Mouse (Mus musculus): ENCODE measurements around the gene Gtf2b. TPM values are rescaled to one million over a fixed set of nuclear protein-coding genes. Genes with fewer than 3 reads are reported as not detected.
A peak's percentile ranks its signal among the peaks of the same experiment; 100 is the strongest.

The Gtf2b gene
- polyA plus RNA-seq (2015; fragmentation: Nextera tagmentation; extraction: Ambion mirVana): 71.2 and 72.9 TPM in 2 replicates

DNA sequence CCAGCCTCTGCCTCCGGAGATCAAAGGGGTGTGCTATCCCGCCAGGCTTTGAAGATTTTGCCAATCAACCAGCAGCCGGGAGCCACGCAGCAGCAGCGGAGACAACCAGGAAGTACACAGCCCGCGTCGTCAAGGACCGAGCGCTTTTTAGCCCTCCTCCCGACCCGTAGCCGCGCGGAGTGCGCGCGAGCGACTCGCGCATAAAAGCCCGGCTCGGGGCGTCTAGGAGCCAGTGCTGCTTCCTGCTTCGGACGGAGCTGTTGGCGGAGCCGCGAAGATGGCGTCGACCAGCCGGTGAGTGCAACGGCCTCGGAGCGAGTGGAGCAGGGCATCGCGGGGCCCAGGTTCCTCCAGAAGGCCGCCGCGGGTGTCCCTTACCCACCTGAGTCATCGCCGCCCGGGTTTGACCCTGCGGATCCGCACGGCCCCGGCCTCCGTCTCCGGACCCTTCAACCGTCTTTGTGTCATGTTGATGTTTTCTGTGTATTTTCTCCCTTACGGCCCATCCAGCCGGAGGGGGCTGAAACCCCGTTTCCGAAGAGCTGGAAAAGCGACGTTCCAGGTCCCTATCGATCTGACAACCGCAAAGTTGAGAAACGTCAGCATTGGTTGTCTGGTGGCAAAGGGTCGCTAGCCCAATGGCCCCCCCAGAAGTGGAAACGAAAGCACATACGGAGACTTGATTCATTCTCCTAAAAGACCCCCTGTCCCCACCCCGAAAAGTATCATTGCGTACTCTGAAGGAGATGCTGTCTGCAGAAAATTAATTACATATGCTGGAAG lies at the start of gene Gtf2b:
Gene Gtf2b, plus strand, starts transcription at position 51 of the 783 bp plus-strand sequence.
- H3K27ac ChIP-seq (replicated peaks): peak within 1 kb of the TSS; percentile 85
- H3K9me3 ChIP-seq: no peaks in the 10 kb centered on the region
- H3K36me3 ChIP-seq: no peaks in the 10 kb centered on the region
- H3K27me3 ChIP-seq: no peaks in the 10 kb centered on the region
- H3K4me1 ChIP-seq (replicated peaks): peaks cover 20% of the 10 kb centered on the region
- H3K9ac ChIP-seq: peak within 1 kb of the TSS; percentile 69
- WGBS: under 1% methylated on average over 64 of the region's 64 CpGs
- peak within 1 kb of the TSS; percentile 69 for H3K4me3 ChIP-seq
- ATAC-seq (ENCODE audit: low FRiP score, low read depth): peak; percentile 99
- peak within 1 kb of the TSS; percentile 72 for H3K4me2 ChIP-seq

DNA sequence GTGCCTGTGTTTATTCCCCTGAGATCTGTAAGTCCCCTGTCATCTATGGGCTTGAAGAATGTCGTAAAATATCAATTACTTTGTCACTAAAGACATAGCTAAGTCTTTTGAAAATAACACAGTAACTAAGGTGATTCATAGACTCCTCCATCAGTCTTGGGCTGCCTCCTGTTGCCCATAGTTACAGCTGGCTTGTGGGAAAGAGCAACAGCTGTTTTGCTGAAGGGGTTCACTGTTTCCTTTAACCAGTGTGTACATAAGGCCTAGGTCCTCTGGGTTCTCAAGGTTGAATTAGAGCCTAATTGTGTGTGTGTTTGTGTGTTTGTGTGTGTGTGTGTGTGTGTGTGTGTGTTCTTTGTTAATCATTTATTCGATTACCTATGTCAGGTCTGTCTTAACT lies 39.4 kb upstream of the Gtf2b start:
- no peaks in the 10 kb centered on the region for H3K9me3 ChIP-seq
- H3K27me3 ChIP-seq: no peaks in the 10 kb centered on the region
- H3K27ac ChIP-seq (replicated peaks): no peak overlapping the region
- no peak overlapping the region for H3K4me3 ChIP-seq
- H3K4me1 ChIP-seq (replicated peaks): no peaks in the 10 kb centered on the region
- WGBS: 77% methylated on average over 2 of the region's 2 CpGs
- ATAC-seq (ENCODE audit: low FRiP score, low read depth): 0 out of 2 replicates have a peak, but pooled peaks have one; percentile 34
- H3K4me2 ChIP-seq: no peak overlapping the region
- no peak overlapping the region for H3K9ac ChIP-seq
- no peaks in the 10 kb centered on the region for H3K36me3 ChIP-seq

DNA sequence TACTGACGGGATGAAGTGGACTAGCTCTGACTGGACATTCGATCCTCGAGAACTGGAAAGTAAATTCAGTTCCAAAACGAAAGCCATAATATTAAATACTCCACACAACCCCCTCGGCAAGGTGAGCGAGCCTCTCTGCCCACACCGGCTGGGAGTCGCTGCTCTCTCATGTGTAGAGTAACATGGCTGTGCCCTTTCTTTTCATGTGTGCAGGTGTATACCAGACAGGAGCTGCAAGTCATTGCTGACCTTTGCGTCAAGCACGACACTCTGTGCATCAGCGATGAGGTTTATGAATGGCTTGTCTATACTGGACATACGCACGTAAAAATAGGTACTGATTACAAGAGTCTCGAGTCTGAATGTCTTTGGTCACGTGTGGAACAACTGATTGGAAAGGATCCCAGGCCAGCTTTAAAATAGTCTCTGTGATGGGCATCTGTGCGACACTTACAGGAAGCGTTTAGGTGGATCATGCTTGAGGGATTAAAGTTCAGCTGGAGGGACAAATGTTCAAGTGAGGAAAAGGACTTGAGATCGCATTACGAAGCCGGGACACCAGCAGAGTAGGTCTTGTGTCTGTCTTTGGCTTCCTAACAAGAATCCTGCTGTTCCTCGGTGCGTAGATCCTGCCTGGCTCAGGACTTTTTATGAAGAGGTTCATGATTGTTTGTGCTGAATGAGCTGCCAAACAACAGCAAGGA lies 38.7 kb upstream of the Gtf2b start:
- Histone ChIP-seq H3K27me3 (no peaks in the 10 kb centered on the region), H3K9me3 (no peaks in the 10 kb centered on the region), H3K4me3 (no peak overlapping the region), H3K36me3 (no peaks in the 10 kb centered on the region), H3K4me2 (no peak overlapping the region), H3K9ac (no peak overlapping the region), H3K4me1 (replicated peaks) (no peaks in the 10 kb centered on the region), H3K27ac (replicated peaks) (no peak overlapping the region)
- 88% methylated on average over 22 of the region's 22 CpGs for WGBS
- ATAC-seq (ENCODE audit: low FRiP score, low read depth): no peak

DNA sequence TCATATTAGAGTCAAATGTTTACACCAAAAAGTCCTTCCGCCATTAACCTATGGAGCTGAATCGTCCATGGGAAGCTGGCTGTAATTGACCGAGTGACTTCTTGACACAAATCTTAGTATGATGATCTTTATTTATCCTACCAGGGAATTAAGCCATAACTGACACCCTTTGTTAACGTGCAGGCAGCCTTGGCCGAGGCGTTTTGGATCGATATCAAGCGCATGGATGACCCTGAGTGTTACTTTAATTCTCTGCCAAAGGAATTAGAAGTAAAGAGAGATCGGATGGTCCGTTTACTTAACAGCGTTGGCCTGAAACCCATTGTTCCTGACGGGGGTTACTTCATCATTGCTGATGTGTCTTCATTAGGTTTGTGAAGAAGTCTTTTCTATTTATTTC lies 30.6 kb upstream of the Gtf2b start:
- no peak overlapping the region for H3K9ac ChIP-seq
- WGBS: 75% methylated on average over 12 of the region's 12 CpGs
- H3K36me3 ChIP-seq: no peaks in the 10 kb centered on the region
- no peak overlapping the region for H3K4me3 ChIP-seq
- no peak overlapping the region for H3K27ac ChIP-seq (replicated peaks)
- H3K9me3 ChIP-seq: no peaks in the 10 kb centered on the region
- no peak overlapping the region for H3K4me2 ChIP-seq
- no peaks in the 10 kb centered on the region for H3K4me1 ChIP-seq (replicated peaks)
- ATAC-seq (ENCODE audit: low FRiP score, low read depth): no peak
- no peaks in the 10 kb centered on the region for H3K27me3 ChIP-seq

DNA sequence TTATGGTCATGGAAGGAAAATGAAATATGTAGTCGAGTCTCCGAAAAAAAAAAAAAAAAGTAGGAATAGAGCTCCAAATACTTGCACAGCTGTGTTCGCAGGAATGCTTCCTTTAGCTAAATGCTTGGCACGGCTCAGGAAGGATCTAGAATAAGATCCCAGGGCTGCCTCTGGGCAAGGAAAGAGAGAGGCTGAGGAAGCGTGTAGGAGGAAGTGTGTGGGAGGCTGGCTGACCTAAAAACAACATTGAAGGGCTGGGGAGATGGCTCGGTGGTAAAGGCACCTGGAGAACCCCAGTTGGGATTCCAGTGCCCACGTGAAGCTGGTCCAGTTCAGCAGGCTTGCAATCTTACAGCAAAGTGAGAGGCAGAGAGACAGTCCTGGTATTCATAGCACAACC lies 23.9 kb upstream of the Gtf2b start:
- WGBS: 88% methylated on average over 7 of the region's 7 CpGs
- ATAC-seq (ENCODE audit: low FRiP score, low read depth): no peak
- no peaks in the 10 kb centered on the region for H3K9me3 ChIP-seq
- H3K9ac ChIP-seq: no peak overlapping the region
- H3K4me3 ChIP-seq: no peak overlapping the region
- H3K4me1 ChIP-seq (replicated peaks): no peaks in the 10 kb centered on the region
- H3K27me3 ChIP-seq: no peaks in the 10 kb centered on the region
- H3K27ac ChIP-seq (replicated peaks): no peak overlapping the region
- H3K36me3 ChIP-seq: no peaks in the 10 kb centered on the region
- no peak overlapping the region for H3K4me2 ChIP-seq

DNA sequence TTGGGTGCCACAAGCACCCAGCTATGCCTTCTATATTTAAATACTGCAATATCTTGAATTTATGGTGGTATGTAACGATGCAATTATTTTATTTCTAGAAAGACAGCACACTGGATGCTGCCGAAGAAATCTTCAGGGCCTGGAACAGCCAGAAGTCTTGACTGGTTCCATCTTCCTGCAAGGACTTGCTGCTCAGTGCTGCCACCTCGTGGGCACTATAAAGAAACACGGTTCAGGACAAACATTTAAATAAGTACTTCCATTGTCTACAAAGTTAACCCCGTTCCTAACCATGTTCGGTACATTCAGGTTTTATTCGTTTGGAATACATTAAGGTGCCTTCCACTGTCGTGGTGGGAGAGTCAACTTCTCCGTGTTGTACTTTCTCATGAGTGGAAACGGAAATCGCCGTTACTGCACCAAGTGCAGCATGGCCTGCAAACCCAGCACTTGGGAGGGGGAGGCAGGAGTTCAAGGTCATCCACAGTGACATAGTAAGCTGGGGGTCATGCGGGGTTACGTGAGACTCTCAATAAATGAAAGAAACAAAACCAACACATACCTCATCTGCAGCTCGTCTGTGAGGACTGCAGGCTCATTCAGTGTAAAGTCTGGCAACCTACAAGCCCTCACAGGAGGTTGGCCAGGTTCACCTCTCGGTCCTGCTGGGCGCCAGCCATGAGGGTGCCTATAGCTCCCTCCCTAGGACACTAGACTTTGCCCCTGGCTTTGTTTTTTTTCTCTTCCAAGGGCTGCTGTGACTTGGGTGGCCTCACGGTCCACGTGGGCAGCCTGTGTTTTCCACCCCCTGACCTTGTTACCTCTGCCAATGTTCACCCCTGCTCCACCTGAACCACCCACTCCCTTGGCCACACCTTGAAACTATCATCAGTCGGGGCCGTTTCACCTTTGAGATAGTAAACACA lies 20.6 kb upstream of the Gtf2b start:
- no peak overlapping the region for H3K4me3 ChIP-seq
- peak; percentile 38; the same call in 1 of the 2 replicates for ATAC-seq (ENCODE audit: low FRiP score, low read depth)
- H3K9ac ChIP-seq: no peak overlapping the region
- H3K27me3 ChIP-seq: no peaks in the 10 kb centered on the region
- no peaks in the 10 kb centered on the region for H3K9me3 ChIP-seq
- WGBS: 64% methylated on average over 21 of the region's 21 CpGs
- no peaks in the 10 kb centered on the region for H3K4me1 ChIP-seq (replicated peaks)
- no peak overlapping the region for H3K4me2 ChIP-seq
- H3K36me3 ChIP-seq: no peaks in the 10 kb centered on the region
- no peak overlapping the region for H3K27ac ChIP-seq (replicated peaks)

DNA sequence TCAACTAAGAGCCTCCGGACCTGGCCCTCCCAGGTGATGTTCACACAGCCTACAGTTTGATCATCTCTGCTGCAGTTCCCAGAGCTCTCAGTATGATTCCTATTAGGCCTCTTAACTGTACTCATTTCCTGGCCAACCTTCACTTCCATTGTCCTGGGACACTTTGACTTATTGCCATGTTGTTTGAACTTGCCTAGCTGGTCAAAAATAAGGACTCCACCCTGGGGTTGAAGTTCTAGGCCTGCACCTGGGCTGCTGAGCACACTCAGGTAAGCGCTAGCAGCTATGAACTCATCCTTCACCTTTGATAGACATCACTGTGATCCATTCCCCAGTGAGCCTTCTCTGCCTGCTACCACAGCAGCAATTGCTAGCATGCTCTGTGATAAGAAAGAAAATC lies 19.8 kb upstream of the Gtf2b start:
- H3K4me1 ChIP-seq (replicated peaks): no peaks in the 10 kb centered on the region
- H3K9me3 ChIP-seq: no peaks in the 10 kb centered on the region
- no peak overlapping the region for H3K27ac ChIP-seq (replicated peaks)
- H3K36me3 ChIP-seq: no peaks in the 10 kb centered on the region
- no peak overlapping the region for H3K4me3 ChIP-seq
- H3K27me3 ChIP-seq: no peaks in the 10 kb centered on the region
- no peak for ATAC-seq (ENCODE audit: low FRiP score, low read depth)
- H3K4me2 ChIP-seq: no peak overlapping the region
- WGBS: 96% methylated on average over 2 of the region's 2 CpGs
- H3K9ac ChIP-seq: no peak overlapping the region

DNA sequence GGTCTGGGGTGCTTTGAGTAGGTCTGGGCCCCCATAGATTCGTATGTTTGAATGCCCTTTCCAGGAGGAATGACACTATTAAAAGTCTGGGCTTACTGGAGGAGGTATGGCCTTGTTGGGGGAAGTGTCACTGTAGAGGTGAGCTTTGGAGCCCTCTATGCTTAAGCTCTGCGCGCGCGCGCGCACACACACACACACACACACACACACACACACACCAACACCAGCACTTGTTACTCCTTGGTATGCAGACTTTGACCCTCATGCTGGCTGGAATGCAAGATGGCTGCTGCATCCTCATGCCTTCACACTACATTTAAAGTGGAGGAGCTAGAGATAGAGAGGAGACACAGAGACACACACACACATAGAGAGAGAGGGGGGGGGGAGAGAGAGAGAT lies 17.2 kb upstream of the Gtf2b start:
- 98% methylated on average over 7 of the region's 7 CpGs for WGBS

DNA sequence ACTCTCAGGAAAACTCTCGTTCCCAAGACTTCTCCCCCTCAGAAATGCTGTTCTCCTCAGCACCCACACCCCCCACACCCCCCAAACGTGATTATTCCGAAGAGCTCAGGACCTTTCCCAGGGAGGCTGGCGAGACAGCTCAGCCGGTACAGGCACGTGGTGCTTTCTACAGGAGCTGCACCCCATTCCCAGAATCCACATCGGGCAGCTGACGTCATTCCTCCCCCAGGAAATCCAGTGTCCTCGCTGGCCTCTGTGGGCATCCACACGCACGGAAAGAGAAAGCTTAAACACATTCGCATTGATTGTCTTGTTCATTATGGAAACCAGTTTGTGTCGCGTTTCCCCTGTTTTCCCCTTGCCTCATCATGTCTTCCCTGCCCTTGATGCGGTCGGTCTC lies 15.7 kb upstream of the Gtf2b start:
- no peaks in the 10 kb centered on the region for H3K27me3 ChIP-seq
- no peak overlapping the region for H3K4me2 ChIP-seq
- H3K36me3 ChIP-seq: no peaks in the 10 kb centered on the region
- no peak for ATAC-seq (ENCODE audit: low FRiP score, low read depth)
- H3K27ac ChIP-seq (replicated peaks): no peak overlapping the region
- no peak overlapping the region for H3K9ac ChIP-seq
- no peaks in the 10 kb centered on the region for H3K4me1 ChIP-seq (replicated peaks)
- WGBS: 85% methylated on average over 16 of the region's 16 CpGs
- no peaks in the 10 kb centered on the region for H3K9me3 ChIP-seq
- H3K4me3 ChIP-seq: no peak overlapping the region

More for the DNA sequence above, 17.2 kb upstream of the Gtf2b start:
- Histone ChIP-seq H3K9me3 (no peaks in the 10 kb centered on the region), H3K9ac (no peak overlapping the region), H3K4me2 (no peak overlapping the region), H3K4me3 (no peak overlapping the region), H3K36me3 (no peaks in the 10 kb centered on the region), H3K27me3 (no peaks in the 10 kb centered on the region), H3K4me1 (replicated peaks) (no peaks in the 10 kb centered on the region), H3K27ac (replicated peaks) (no peak overlapping the region)
- no peak for ATAC-seq (ENCODE audit: low FRiP score, low read depth)

DNA sequence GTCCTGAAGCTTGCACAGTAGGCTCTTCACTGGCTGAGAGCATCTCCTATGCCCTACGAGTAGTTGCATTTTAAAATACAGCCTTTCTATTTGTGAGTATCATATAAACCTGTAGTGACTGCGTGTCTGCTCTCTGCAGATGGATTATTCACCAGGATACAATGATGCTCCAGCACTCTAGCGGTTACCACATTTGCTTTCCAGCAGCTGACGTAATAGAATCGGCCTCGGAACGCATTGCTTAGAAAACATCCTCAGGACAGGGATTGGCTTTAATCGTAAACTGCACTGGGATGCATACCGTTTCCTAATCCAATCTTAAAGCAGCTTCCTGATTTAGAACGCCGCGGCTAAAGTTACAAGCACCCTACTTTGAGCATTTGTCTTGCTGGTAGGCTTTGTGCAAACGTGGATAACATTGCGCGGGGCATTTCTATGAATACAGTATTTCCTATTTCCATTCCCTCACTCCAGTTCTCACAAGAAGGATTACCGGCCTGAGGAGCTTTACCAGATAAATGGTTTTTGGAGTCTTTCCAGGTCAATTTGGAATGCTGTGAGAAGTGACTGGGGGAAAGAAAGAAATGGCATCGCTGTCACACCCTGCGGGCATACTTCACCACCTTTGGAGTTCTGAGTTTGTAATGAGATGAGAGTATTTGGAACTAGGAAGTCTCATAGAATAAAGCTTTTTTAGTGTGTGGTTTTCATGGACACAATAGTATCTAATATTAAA lies 9.5 kb upstream of the Gtf2b start:
- Histone ChIP-seq H3K9me3 (no peaks in the 10 kb centered on the region), H3K4me1 (replicated peaks) (no peaks in the 10 kb centered on the region), H3K9ac (no peak overlapping the region), H3K27me3 (no peaks in the 10 kb centered on the region), H3K27ac (replicated peaks) (no peak overlapping the region), H3K4me3 (no peak overlapping the region), H3K36me3 (no peaks in the 10 kb centered on the region), H3K4me2 (peak overlapping the region; percentile 8; the same call in 1 of the 2 replicates)
- no peak for ATAC-seq (ENCODE audit: low FRiP score, low read depth)
- WGBS: 73% methylated on average over 18 of the region's 18 CpGs

DNA sequence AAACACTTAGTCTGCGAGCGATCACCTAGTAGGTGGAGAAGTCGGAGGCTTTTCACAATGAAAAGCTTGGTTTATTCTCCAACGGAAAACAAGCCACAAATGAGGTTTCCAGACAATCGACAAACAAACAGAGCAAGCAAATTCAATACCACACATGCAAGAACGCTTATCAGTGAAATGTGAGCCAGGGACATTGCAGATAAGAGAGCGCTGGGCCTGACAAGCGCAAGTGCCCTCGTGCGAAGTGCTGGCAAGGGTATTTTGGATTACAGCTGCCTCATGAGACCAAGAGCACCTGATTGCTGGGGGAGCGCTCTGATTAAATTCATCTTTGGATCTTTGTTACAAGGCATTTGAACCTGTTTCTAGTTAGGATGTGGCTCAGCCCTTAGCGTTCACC lies 7.0 kb upstream of the Gtf2b start:
- Histone ChIP-seq H3K9ac (no peak overlapping the region), H3K36me3 (no peaks in the 10 kb centered on the region), H3K4me1 (replicated peaks) (no peaks in the 10 kb centered on the region), H3K27me3 (no peaks in the 10 kb centered on the region), H3K9me3 (no peaks in the 10 kb centered on the region), H3K27ac (replicated peaks) (no peak overlapping the region), H3K4me3 (no peak overlapping the region), H3K4me2 (no peak overlapping the region)
- WGBS: 66% methylated on average over 12 of the region's 12 CpGs
- no peak for ATAC-seq (ENCODE audit: low FRiP score, low read depth)

Measured in hindbrain, embryonic 15.5 days (tissue).